Mouse (Mus musculus) midbrain, embryonic 12.5 days (tissue): ENCODE results near the gene Ssbp3. TPM values are rescaled to one million over a fixed set of nuclear protein-coding genes. Genes with fewer than 3 reads are reported as not detected.

ENCODE experiments used
- ATAC-seq: fragments of 200-750 bp; cut with Nextera tagmentation; 2 replicates; pipeline ENCODE4 v1.8.0; 2017; ENCODE audit warnings: low read depth, moderate TSS enrichment, moderate library complexity; ENCODE audit not compliant: low FRiP score
- H3K27ac ChIP-seq: fragments of 300-500 bp; sonication (generic); replicated peaks from 2 replicates; pipeline ENCODE4 v1.5.1; 2016; ENCODE audit warnings: mild to moderate bottlenecking
- H3K27me3 ChIP-seq: fragments of 300-500 bp; sonication (generic); 2 replicates; pipeline ENCODE4 v1.6.1; 2016; ENCODE audit warnings: mild to moderate bottlenecking
- H3K36me3 ChIP-seq: fragments of 300-500 bp; sonication (generic); 2 replicates; pipeline ENCODE4 v1.6.1; 2016
- H3K4me1 ChIP-seq: fragments of 300-500 bp; sonication (generic); 2 replicates; pipeline ENCODE4 v1.6.1; 2016
- H3K4me2 ChIP-seq: fragments of 300-500 bp; sonication (generic); replicated peaks from 2 replicates; pipeline ENCODE4 v1.6.1; 2016; ENCODE audit warnings: mild to moderate bottlenecking, moderate library complexity
- H3K4me3 ChIP-seq: fragments of 300-500 bp; sonication (generic); 2 replicates; pipeline ENCODE4 v1.5.1; 2016; ENCODE audit warnings: mild to moderate bottlenecking
- H3K9ac ChIP-seq: fragments of 300-500 bp; sonication (generic); replicated peaks from 2 replicates; pipeline ENCODE4 v1.6.1; 2016; ENCODE audit warnings: mild to moderate bottlenecking, moderate library complexity
- H3K9me3 ChIP-seq: fragments of 300-500 bp; sonication (generic); 2 replicates; pipeline ENCODE4 v1.6.1; 2016; ENCODE audit warnings: mild to moderate bottlenecking
- WGBS: fragments of 180-500 bp; shearing (Covaris S2); methylation state at CpG from one replicate; pipeline ENCODE4 v1.1.7; 2016; 5-methylcytosine and 5-hydroxymethylcytosine counted together
- polyA plus RNA-seq: library from polyadenylated mRNA; unstranded; fragments of >200 nt; fragmentation: Nextera tagmentation; extraction: Ambion mirVana; gene quantifications from 2 replicates; pipeline ENCODE4 v1.2.1, GENCODE M21; 2016

The Ssbp3 gene
- polyA plus RNA-seq, 1 experiment from 2014 or later, result 277 TPM

- ATAC-seq, result no peak
- no peak overlapping the region for H3K4me2 ChIP-seq
- no peaks in the 10 kb centered on the region for H3K9me3 ChIP-seq
- H3K9ac ChIP-seq, result no peak overlapping the region
- no peak overlapping the region for H3K4me3 ChIP-seq
- peaks cover 90% of the 10 kb centered on the region for H3K36me3 ChIP-seq
- H3K27me3 ChIP-seq, result no peaks in the 10 kb centered on the region
- H3K4me1 ChIP-seq, result peaks cover 75% of the 10 kb centered on the region
- 83% methylated on average over 3 of the region's 3 CpGs for WGBS
- 0 out of 2 replicates have a peak overlapping the region, but pooled peaks have one; percentile 26 for H3K27ac ChIP-seq
Observed at GRCm38 (mm10) chr4:106922919-106923318, 12.4 kb downstream of the Ssbp3 start.

GRCm38 (mm10) chr4:106924175-106924574 is 13.7 kb downstream of the Ssbp3 start:
- H3K9me3 ChIP-seq, result no peaks in the 10 kb centered on the region
- H3K36me3 ChIP-seq, result peaks cover 90% of the 10 kb centered on the region
- no peak overlapping the region for H3K4me2 ChIP-seq
- no peak overlapping the region for H3K27ac ChIP-seq
- H3K27me3 ChIP-seq, result no peaks in the 10 kb centered on the region
- H3K4me3 ChIP-seq, result no peak overlapping the region
- no peak for ATAC-seq
- peaks cover 81% of the 10 kb centered on the region for H3K4me1 ChIP-seq
- no peak overlapping the region; the same call in 1 of the 2 replicates for H3K9ac ChIP-seq
- WGBS, result 94% methylated on average over 4 of the region's 4 CpGs

GRCm38 (mm10) chr4:106924888-106925287 is 14.4 kb downstream of the Ssbp3 start:
- H3K4me1 ChIP-seq, result peaks cover 79% of the 10 kb centered on the region
- H3K27ac ChIP-seq, result no peak overlapping the region
- H3K36me3 ChIP-seq, result peaks cover 84% of the 10 kb centered on the region

GRCm38 (mm10) chr4:106926401-106926800 is 15.9 kb downstream of the Ssbp3 start:
- Histone ChIP-seq H3K9me3 (no peaks in the 10 kb centered on the region), H3K4me1 (peaks cover 67% of the 10 kb centered on the region), H3K4me2 (no peak overlapping the region), H3K36me3 (peaks cover 80% of the 10 kb centered on the region), H3K27me3 (no peaks in the 10 kb centered on the region), H3K27ac (no peak overlapping the region), H3K9ac (no peak overlapping the region), H3K4me3 (no peak overlapping the region)
- 88% methylated on average over 9 of the region's 9 CpGs for WGBS
- no peak for ATAC-seq

More at GRCm38 (mm10) chr4:106924888-106925287, 14.4 kb downstream of the Ssbp3 start:
- no peaks in the 10 kb centered on the region for H3K9me3 ChIP-seq
- no peak overlapping the region for H3K9ac ChIP-seq
- H3K4me3 ChIP-seq, result no peak overlapping the region
- no peaks in the 10 kb centered on the region for H3K27me3 ChIP-seq
- no peak for ATAC-seq
- H3K4me2 ChIP-seq, result no peak overlapping the region
- whole genome bisulfite sequencing, result 94% methylated on average over 10 of the region's 10 CpGs

GRCm38 (mm10) chr4:106927034-106927433 is 16.5 kb downstream of the Ssbp3 start:
- H3K27me3 ChIP-seq, result no peaks in the 10 kb centered on the region
- no peak overlapping the region for H3K9ac ChIP-seq
- ATAC-seq, result no peak
- 86% methylated on average over 6 of the region's 6 CpGs for WGBS
- peaks cover 80% of the 10 kb centered on the region for H3K36me3 ChIP-seq
- H3K9me3 ChIP-seq, result no peaks in the 10 kb centered on the region
- no peak overlapping the region for H3K4me3 ChIP-seq
- H3K27ac ChIP-seq, result no peak overlapping the region
- no peak overlapping the region for H3K4me2 ChIP-seq
- H3K4me1 ChIP-seq, result peaks cover 64% of the 10 kb centered on the region

GRCm38 (mm10) chr4:106928961-106929360 is 18.5 kb downstream of the Ssbp3 start:
- Histone ChIP-seq H3K27me3 (no peaks in the 10 kb centered on the region), H3K36me3 (peaks cover 80% of the 10 kb centered on the region), H3K9me3 (no peaks in the 10 kb centered on the region), H3K4me2 (no peak overlapping the region), H3K27ac (no peak overlapping the region; the same call in 1 of the 2 replicates), H3K4me1 (peaks cover 74% of the 10 kb centered on the region), H3K9ac (no peak overlapping the region), H3K4me3 (no peak overlapping the region)
- WGBS, result 85% methylated on average over 7 of the region's 7 CpGs
- ATAC-seq, result no peak

- ATAC-seq, result no peak
- H3K9ac ChIP-seq, result no peak overlapping the region
- H3K27ac ChIP-seq, result peak overlapping the region; percentile 96; the same call in 1 of the 2 replicates
- H3K4me3 ChIP-seq, result no peak overlapping the region
- peaks cover 60% of the 10 kb centered on the region for H3K36me3 ChIP-seq
- H3K27me3 ChIP-seq, result no peaks in the 10 kb centered on the region
- H3K4me1 ChIP-seq, result peaks cover 78% of the 10 kb centered on the region
- no peaks in the 10 kb centered on the region for H3K9me3 ChIP-seq
- no peak overlapping the region for H3K4me2 ChIP-seq
- WGBS, result 93% methylated on average over 7 of the region's 7 CpGs
Observed at GRCm38 (mm10) chr4:106932583-106932982, 22.1 kb downstream of the Ssbp3 start.

- Histone ChIP-seq H3K4me3 (no peak overlapping the region), H3K36me3 (peaks cover 47% of the 10 kb centered on the region), H3K9ac (no peak overlapping the region), H3K9me3 (no peaks in the 10 kb centered on the region), H3K27ac (peak overlapping the region; percentile 96), H3K4me2 (no peak overlapping the region), H3K4me1 (peaks cover 83% of the 10 kb centered on the region), H3K27me3 (no peaks in the 10 kb centered on the region)
- ATAC-seq, result no peak
- 74% methylated on average over 9 of the region's 9 CpGs for WGBS
Observed at GRCm38 (mm10) chr4:106933813-106934482, 23.4 kb downstream of the Ssbp3 start.

GRCm38 (mm10) chr4:106934931-106935582 is 24.6 kb downstream of the Ssbp3 start:
- H3K4me1 ChIP-seq, result peaks cover 87% of the 10 kb centered on the region
- peaks cover 46% of the 10 kb centered on the region for H3K36me3 ChIP-seq
- no peak for ATAC-seq
- H3K9me3 ChIP-seq, result no peaks in the 10 kb centered on the region
- 45% methylated on average over 12 of the region's 12 CpGs for WGBS
- H3K9ac ChIP-seq, result peak overlapping the region; percentile 66; the same call in 1 of the 2 replicates
- H3K4me2 ChIP-seq, result peak overlapping the region; percentile 29; the same call in 1 of the 2 replicates
- H3K4me3 ChIP-seq, result no peak overlapping the region
- H3K27ac ChIP-seq, result peak overlapping the region; percentile 96
- H3K27me3 ChIP-seq, result no peaks in the 10 kb centered on the region

- 4% methylated on average over 2 of the region's 2 CpGs for WGBS
- Histone ChIP-seq H3K4me2 (peak overlapping the region; percentile 29), H3K9ac (peak overlapping the region; percentile 66), H3K36me3 (peaks cover 43% of the 10 kb centered on the region), H3K27ac (peak overlapping the region; percentile 96), H3K4me1 (peaks cover 90% of the 10 kb centered on the region), H3K27me3 (no peaks in the 10 kb centered on the region), H3K9me3 (no peaks in the 10 kb centered on the region), H3K4me3 (no peak overlapping the region)
- no peak for ATAC-seq
Observed at GRCm38 (mm10) chr4:106935583-106935935, 25.1 kb downstream of the Ssbp3 start.

- H3K4me3 ChIP-seq, result no peak overlapping the region
- no peaks in the 10 kb centered on the region for H3K9me3 ChIP-seq
- no peaks in the 10 kb centered on the region for H3K27me3 ChIP-seq
- WGBS, result 46% methylated on average over 3 of the region's 3 CpGs
- H3K9ac ChIP-seq, result peak overlapping the region; percentile 66
- H3K4me1 ChIP-seq, result peaks cover 92% of the 10 kb centered on the region
- H3K36me3 ChIP-seq, result peaks cover 38% of the 10 kb centered on the region
- ATAC-seq, result no peak
- H3K27ac ChIP-seq, result peak overlapping the region; percentile 96
- peak overlapping the region; percentile 29 for H3K4me2 ChIP-seq
Observed at GRCm38 (mm10) chr4:106936041-106936440, 25.5 kb downstream of the Ssbp3 start.

GRCm38 (mm10) chr4:106936741-106937140 is 26.2 kb downstream of the Ssbp3 start:
- Histone ChIP-seq H3K4me3 (no peak overlapping the region), H3K36me3 (peaks cover 31% of the 10 kb centered on the region)
- ATAC-seq, result peak; percentile 32; the same call in 1 of the 2 replicates

More at GRCm38 (mm10) chr4:106936741-106937140, 26.2 kb downstream of the Ssbp3 start:
- Histone ChIP-seq H3K4me1 (peaks cover 98% of the 10 kb centered on the region), H3K27me3 (no peaks in the 10 kb centered on the region), H3K9me3 (no peaks in the 10 kb centered on the region), H3K27ac (peak overlapping the region; percentile 96), H3K9ac (peak overlapping the region; percentile 66), H3K4me2 (peak overlapping the region; percentile 29)
- WGBS, result 2% methylated on average over 8 of the region's 8 CpGs
